Mouse (Mus musculus): ENCODE measurements around the gene Engase. TPM values are rescaled to one million over a fixed set of nuclear protein-coding genes. Genes with fewer than 3 reads are reported as not detected.

The Engase gene
- total RNA-seq, 2 experiments from 2014 or later, result 4.6 to 4.7 TPM

- DNase-seq, result no peak
- intact Hi-C loops (cut with DNase I), result no loop called here
These were observed 23.7 kb upstream of the Engase start for GRCm38 (mm10) chr11:118452955-118453354.

GRCm38 (mm10) chr11:118453886-118454671 lies 22.6 kb upstream of the Engase start:
- intact Hi-C loops (cut with DNase I), result no loop called here
- DNase-seq, result peak; percentile 59 to 74

- no peak for DNase-seq
- intact Hi-C loops (cut with DNase I), result no loop called here
These were observed 20.8 kb upstream of the Engase start for GRCm38 (mm10) chr11:118455788-118456187.

- intact Hi-C loops (cut with DNase I), result no loop called here
- DNase-seq, result no peak
These were observed 19.7 kb upstream of the Engase start for GRCm38 (mm10) chr11:118456937-118457336.

GRCm38 (mm10) chr11:118459051-118459450 lies 17.6 kb upstream of the Engase start:
- intact Hi-C loops (cut with DNase I), result no loop called here
- peak in 1 of 2 experiments; percentile 49 for DNase-seq

GRCm38 (mm10) chr11:118459536-118459935 lies 17.1 kb upstream of the Engase start:
- intact Hi-C loops (cut with DNase I), result no loop called here
- DNase-seq, result no peak

GRCm38 (mm10) chr11:118460280-118460679 lies 16.3 kb upstream of the Engase start:
- intact Hi-C loops (cut with DNase I), result no loop called here
- no peak for DNase-seq

GRCm38 (mm10) chr11:118467441-118468035 lies 9.1 kb upstream of the Engase start:
- intact Hi-C loops (cut with DNase I), result no loop called here
- no peak for DNase-seq

GRCm38 (mm10) chr11:118469509-118470160 lies 7.0 kb upstream of the Engase start:
- no peak for DNase-seq
- intact Hi-C loops (cut with DNase I), result no loop called here

GRCm38 (mm10) chr11:118470234-118470966 lies 6.2 kb upstream of the Engase start:
- intact Hi-C loops (cut with DNase I), result no loop called here
- no peak for DNase-seq

- intact Hi-C loops (cut with DNase I), result no loop called here
- DNase-seq, result no peak
These were observed 5.0 kb upstream of the Engase start for GRCm38 (mm10) chr11:118471676-118472075.

GRCm38 (mm10) chr11:118473161-118473560 lies 3.5 kb upstream of the Engase start:
- intact Hi-C loops (cut with DNase I), result no loop called here
- no peak for DNase-seq

- intact Hi-C loops (cut with DNase I), result no loop called here
- DNase-seq, result no peak
These were observed 2.7 kb upstream of the Engase start for GRCm38 (mm10) chr11:118473842-118474500.

- intact Hi-C loops (cut with DNase I), result no loop called here
- DNase-seq, result no peak
These were observed 1.0 kb upstream of the Engase start for GRCm38 (mm10) chr11:118475496-118476083.

- no peak for DNase-seq
- intact Hi-C loops (cut with DNase I), result no loop called here
These were observed 3.1 kb downstream of the Engase start for GRCm38 (mm10) chr11:118479776-118480175.

GRCm38 (mm10) chr11:118481231-118481630 lies 4.6 kb downstream of the Engase start:
- no peak for DNase-seq
- intact Hi-C loops (cut with DNase I), result no loop called here

- no peak for DNase-seq
- intact Hi-C loops (cut with DNase I), result no loop called here
These were observed 5.1 kb downstream of the Engase start for GRCm38 (mm10) chr11:118481751-118482150.

GRCm38 (mm10) chr11:118484169-118484568 lies 7.5 kb downstream of the Engase start:
- no peak for DNase-seq
- intact Hi-C loops (cut with DNase I), result no loop called here

- intact Hi-C loops (cut with DNase I), result no loop called here
- no peak for DNase-seq
These were observed 8.7 kb downstream of the Engase start for GRCm38 (mm10) chr11:118485338-118485737.

- intact Hi-C loops (cut with DNase I), result no loop called here
- DNase-seq, result no peak
These were observed 9.2 kb downstream of the Engase start for GRCm38 (mm10) chr11:118485780-118486179.

Measured in gastrocnemius, postnatal 36 days (tissue).